Mouse (Mus musculus) heart, adult 2 months (tissue): ENCODE data around the gene 1700024P04Rik.

Experiments used
- CTCF ChIP-seq: fragments of 200-600 bp; IDR thresholded peaks from 2 replicates; pipeline ENCODE4 v1.8.1; 2022; ENCODE audit warnings: antibody characterized with exemption, mild to moderate bottlenecking, moderate library complexity
- POLR2A ChIP-seq: fragments of 200-500 bp; IDR thresholded peaks from 2 replicates; pipeline ENCODE4 v1.6.1; 2011; ENCODE audit warnings: mild to moderate bottlenecking, low read depth, low read length, control low read depth; ENCODE audit not compliant: insufficient read depth

DNA sequence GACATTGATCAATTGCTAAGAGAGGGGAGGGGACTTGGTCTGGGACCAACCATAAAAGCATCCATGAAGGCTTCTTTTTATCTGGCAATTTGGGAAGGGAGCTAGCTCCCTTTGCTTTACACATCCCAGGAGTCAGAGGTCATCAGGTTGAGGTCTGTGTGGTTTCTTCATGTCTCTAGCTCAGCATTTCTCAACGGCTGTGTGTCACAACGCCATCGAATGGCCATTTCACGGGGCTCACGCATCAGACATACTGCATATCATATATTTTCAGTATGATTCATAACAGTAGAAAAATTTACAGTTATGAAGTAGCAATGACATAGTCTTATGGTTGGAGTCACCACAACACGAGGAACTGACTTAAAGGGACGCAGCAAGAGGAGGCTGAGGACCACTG lies 37.9 kb downstream of the 1700024P04Rik start:
- TF ChIP-seq CTCF = no peak
- TF ChIP-seq POLR2A = no peak
